Mouse (Mus musculus) adrenal gland, adult 10 weeks (tissue): ENCODE measurements around the gene Mical1. TPM values are rescaled to one million over a fixed set of nuclear protein-coding genes. Genes with fewer than 3 reads are reported as not detected.

Experiments used
- polyA plus RNA-seq: library from polyadenylated mRNA; stranded (reverse); fragments of 350-450 nt; fragmentation: Illumina TruSeq; extraction: RNeasy Lipid Tissue Mini Kit (QIAGEN cat#74804); gene quantifications from one replicate; pipeline ENCODE4 v1.2.3, GENCODE M21; 2014; ENCODE audit warnings: low read depth, low replicate concordance

Gene Mical1
- polyA plus RNA-seq: not detected

GRCm38 (mm10) chr10:41476171-41477017, at the start of gene Mical1:
Gene Mical1, plus strand, starts transcription at chr10:41476314.

GRCm38 (mm10) chr10:41450137-41450670, 25.9 kb upstream of the Mical1 start, which contains the start of gene Zbtb24:
Gene Zbtb24, plus strand, starts transcription at chr10:41450383.

DNA sequence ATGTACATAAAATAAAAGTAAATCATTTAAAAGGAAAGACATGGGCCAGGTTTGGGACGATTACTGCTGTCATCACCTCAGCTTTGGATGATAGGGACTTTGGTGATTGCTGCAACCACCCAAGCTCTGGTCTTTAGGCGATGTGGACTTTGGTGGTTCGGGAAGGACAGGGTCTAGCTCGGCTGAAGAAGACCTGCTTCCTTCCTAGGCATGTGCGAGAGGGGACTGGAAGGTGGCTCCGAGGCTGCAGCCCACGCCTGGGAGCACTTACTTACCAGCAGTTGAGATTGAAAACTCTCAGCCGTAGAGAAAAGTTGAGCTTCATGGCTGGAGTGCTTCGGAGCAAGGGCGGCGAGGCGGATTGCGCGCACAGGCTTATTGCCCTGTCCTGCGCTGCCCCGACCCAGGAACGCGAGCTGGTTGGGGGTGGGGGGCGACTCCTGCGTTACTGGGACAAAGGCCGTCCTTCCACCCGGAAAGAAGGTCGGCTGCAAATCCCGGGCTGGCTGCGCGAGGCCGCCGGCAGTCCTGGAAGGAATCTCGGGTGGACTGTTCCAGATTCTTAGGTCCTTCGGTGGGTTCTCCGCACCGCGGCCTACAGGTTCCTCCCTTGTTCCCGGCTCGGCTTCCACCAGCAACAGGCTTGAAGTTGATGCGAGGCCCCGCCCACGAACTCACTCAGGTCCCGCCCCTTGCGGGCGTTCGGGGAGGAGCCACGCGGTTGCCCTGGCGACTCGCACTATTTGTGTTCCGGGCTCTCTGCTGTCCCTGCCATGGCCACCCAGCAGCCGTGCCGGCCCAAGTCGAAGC, 13.8 kb downstream of the Mical1 start, which contains the start of the genes Smpd2 and Ppil6:
TSS of gene Smpd2 (minus strand) at position 662 of the 810 bp plus-strand sequence.
TSS of gene Ppil6 (plus strand) at position 732 of the 810 bp plus-strand sequence.

DNA sequence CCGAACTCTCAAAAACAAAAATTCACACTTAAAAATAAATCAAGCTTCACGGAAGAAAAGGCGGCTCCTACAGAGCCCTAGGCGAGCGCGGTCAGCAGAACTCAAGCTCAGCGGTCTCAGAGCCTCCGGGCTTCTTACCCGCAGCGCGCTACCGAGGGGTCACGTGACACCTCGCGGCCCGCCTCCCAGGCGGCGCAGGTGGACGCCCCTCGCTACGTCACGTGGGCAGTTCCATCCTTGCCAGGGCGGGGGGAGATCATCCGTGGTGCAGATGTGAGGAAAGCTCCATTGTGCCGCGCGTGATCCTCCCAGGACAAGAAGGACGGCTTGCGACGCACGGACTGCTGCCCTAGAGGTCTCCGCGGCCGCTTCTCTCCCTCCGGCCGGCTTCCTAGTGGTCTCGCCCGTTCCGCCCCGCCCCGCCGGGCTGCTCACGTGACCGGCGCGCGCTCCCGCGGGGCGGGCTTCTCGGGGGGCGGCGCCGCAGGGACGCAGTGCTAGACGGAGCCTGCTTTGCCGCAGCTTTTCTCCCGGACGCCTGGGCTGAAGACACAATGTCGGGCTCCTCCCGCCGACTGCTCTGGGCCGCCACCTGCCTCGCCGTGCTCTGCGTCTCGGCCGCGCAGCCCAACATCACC, 43.0 kb downstream of the Mical1 start, which contains the start of gene Cd164:
TSS of gene Cd164 (plus strand) at position 434 of the 638 bp plus-strand sequence.

Other genes starting within 250 kb of the Mical1 start
- 26.7 TPM for gene Fig4, start 173.1 kb upstream of the Mical1 start, polyA plus RNA-seq
- not detected for gene Ak9, start 172.3 kb upstream of the Mical1 start, polyA plus RNA-seq
- 8.3 TPM for gene Zbtb24, start 25.9 kb upstream of the Mical1 start, polyA plus RNA-seq
- 3.0 TPM for gene Smpd2, start 14.1 kb downstream of the Mical1 start, polyA plus RNA-seq
- 2.1 TPM for gene Ppil6, start 14.1 kb downstream of the Mical1 start, polyA plus RNA-seq
- 786 TPM for gene Cd164, start 43.1 kb downstream of the Mical1 start, polyA plus RNA-seq
- gene Ccdc162, start 240.3 kb downstream of the Mical1 start, polyA plus RNA-seq: 0.58 TPM